Mouse (Mus musculus) ES-Bruce4 (cell line): Measurements from ENCODE around the gene Ergic2. TPM values are rescaled to one million over a fixed set of nuclear protein-coding genes. Genes with fewer than 3 reads are reported as not detected.

Experiments used
- H3K27ac ChIP-seq: 2 replicates; pipeline ENCODE4 v1.5.1; 2012; ENCODE audit warnings: low read length, inconsistent platforms; ENCODE audit not compliant: insufficient read depth
- H3K27me3 ChIP-seq: 2 replicates; pipeline ENCODE4 v1.6.1; 2012; ENCODE audit warnings: mild to moderate bottlenecking, low read length, inconsistent platforms; ENCODE audit not compliant: control insufficient read depth, poor library complexity, insufficient read depth, severe bottlenecking
- H3K36me3 ChIP-seq: 2 replicates; pipeline ENCODE4 v1.6.1; 2012; ENCODE audit warnings: inconsistent platforms, mild to moderate bottlenecking, low read length, moderate library complexity; ENCODE audit not compliant: control insufficient read depth, poor library complexity, insufficient read depth, severe bottlenecking
- H3K4me1 ChIP-seq: one replicate; pipeline ENCODE4 v1.8.1; 2011; ENCODE audit warnings: low read length; ENCODE audit not compliant: control insufficient read depth, insufficient read depth
- H3K4me3 ChIP-seq: 2 replicates; pipeline ENCODE4 v1.5.1; 2011; ENCODE audit warnings: low read depth, mild to moderate bottlenecking, low read length
- H3K9ac ChIP-seq: 2 replicates; pipeline ENCODE4 v1.6.1; 2012; ENCODE audit warnings: low read depth, mild to moderate bottlenecking, inconsistent platforms; ENCODE audit not compliant: poor library complexity, severe bottlenecking
- H3K9me3 ChIP-seq: replicated peaks from 2 replicates; pipeline ENCODE4 v1.6.1; 2012; ENCODE audit warnings: mild to moderate bottlenecking, low read length, inconsistent platforms; ENCODE audit not compliant: control insufficient read depth, poor library complexity, insufficient read depth, severe bottlenecking
- CTCF ChIP-seq: IDR thresholded peaks from one replicate; pipeline ENCODE4 v1.8.1; 2011; ENCODE audit warnings: low read depth, low read length
- EP300 ChIP-seq: IDR thresholded peaks from 2 replicates; pipeline ENCODE4 v1.6.1; 2011; ENCODE audit warnings: low read depth, low read length; ENCODE audit not compliant: insufficient read depth
- POLR2A ChIP-seq: IDR thresholded peaks from one replicate; pipeline ENCODE4 v1.8.1; 2011; ENCODE audit warnings: low read length; ENCODE audit not compliant: insufficient read depth
- polyA plus RNA-seq: library from polyadenylated mRNA; stranded (reverse); fragments of >200 nt; gene quantifications from 2 replicates; pipeline ENCODE4 v1.2.4, GENCODE M21; 2011; ENCODE audit warnings: low read depth; ENCODE audit not compliant: missing spikeins, insufficient read depth, insufficient read length

Ergic2 gene
- polyA plus RNA-seq = 110 and 119 TPM in 2 replicates

DNA sequence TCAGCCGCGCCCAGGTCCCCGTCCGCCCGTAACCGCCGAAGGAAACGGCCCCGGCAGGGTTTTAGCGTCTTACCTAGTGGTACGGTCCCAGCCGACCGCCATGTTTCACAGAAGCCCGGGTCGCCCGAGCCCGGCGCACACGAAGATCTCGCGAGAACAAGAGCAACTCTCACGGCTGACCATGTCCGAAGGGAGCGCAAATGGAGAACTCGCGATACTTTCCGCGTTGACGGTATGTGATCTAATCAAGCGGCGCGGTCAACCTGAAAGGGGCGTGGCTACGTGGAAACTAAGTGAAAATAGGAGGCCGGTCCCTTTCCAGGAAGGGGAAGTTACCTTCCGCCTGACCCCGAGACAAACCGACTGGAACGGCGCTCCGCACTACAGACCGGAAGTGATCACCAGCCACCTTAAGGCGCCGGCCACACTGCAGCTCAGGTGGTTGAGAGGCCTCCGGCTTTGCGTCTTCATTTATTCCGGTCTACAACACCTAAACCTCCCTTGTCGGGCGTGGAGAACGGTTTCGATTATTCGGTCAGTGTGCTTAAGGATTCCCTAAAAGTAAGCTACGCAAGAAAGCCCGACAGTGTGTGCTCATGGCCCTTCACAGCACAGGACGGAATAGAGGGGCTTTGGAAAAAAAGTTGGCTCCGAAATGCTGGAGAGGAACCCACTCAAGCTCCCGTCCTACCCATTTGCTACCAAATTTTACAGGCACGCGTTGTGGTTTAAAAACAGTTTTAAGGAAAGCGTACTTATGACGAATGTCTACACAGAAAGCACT lies at the start of gene Ergic2:
Gene Ergic2 (minus strand): TSS at position 478 of the 784 bp plus-strand sequence.
- peak within 1 kb of the TSS; percentile 79 for H3K27ac ChIP-seq
- TF ChIP-seq CTCF (no peak), EP300 (no peak), POLR2A (no peak)
- H3K9me3 ChIP-seq = no peaks in the 10 kb centered on the region
- no peaks in the 10 kb centered on the region for H3K27me3 ChIP-seq
- H3K4me3 ChIP-seq = peak within 1 kb of the TSS; percentile 97
- H3K9ac ChIP-seq = peak within 1 kb of the TSS; percentile 87
- no peaks in the 10 kb centered on the region for H3K4me1 ChIP-seq
- H3K36me3 ChIP-seq = no peaks in the 10 kb centered on the region

DNA sequence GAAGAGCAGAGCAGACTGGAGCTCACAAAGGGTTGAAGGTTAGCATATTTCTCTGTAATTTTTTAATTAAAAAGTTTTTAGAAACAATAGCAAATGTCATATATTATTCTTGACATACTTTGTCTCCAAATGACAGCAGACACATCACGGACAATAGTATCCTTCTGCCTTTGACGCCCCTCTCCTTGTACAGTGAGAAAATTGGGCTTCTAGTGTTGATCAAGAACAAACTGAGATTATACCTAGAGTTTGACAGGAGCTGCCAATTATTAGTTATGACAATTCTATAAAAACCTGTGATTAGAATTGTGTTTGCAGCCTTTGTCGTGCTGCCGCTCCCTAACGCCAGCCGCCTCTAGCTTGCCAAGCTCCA lies 48.5 kb upstream of the Ergic2 start:
- H3K27ac ChIP-seq = no peak overlapping the region
- no peak for TF ChIP-seq CTCF
- TF ChIP-seq POLR2A = no peak
- TF ChIP-seq EP300 = no peak
- H3K4me3 ChIP-seq = no peak overlapping the region

DNA sequence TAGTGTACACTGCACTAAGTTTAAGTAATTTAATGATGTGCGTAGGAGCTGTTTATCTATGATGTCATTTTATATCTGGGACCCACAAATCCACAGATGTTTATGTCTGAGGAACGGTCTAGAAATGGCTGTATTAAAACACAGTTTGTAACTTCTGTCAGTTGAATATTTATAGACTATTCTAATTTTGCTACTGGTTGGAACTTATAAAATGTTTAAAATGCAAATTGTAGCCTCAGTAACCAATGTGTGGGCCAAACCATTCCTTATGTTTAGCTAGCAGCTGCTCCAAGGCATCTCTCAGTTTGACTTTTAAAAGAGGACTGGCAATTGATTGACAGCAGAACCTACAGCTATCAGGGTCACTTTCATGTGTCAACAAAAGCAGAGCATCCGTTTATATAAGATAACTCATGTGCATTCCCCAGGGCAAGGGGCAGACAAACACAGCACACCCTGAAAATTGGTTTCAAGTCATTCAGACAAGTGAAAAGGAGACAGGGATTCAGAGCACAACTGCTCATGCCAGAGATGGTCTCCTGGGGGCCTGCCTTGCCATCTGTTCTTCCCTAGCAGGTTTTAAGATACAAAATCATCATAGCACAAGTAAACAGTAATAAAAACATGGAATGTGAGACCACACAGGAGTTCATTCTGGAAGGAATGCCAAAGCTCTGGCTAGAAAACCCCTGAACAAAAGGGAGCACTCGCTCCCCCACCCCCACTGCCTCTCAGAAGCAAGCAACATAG lies 48.0 kb upstream of the Ergic2 start:
- Histone ChIP-seq H3K36me3 (no peaks in the 10 kb centered on the region), H3K9ac (no peak overlapping the region), H3K4me1 (no peaks in the 10 kb centered on the region), H3K4me3 (no peak overlapping the region), H3K27me3 (no peaks in the 10 kb centered on the region), H3K27ac (no peak overlapping the region), H3K9me3 (no peaks in the 10 kb centered on the region)
- TF ChIP-seq POLR2A (no peak), CTCF (no peak), EP300 (no peak)

More for the DNA sequence above, 48.5 kb upstream of the Ergic2 start:
- Histone ChIP-seq H3K9me3 (no peaks in the 10 kb centered on the region), H3K36me3 (no peaks in the 10 kb centered on the region), H3K4me1 (no peaks in the 10 kb centered on the region), H3K27me3 (no peaks in the 10 kb centered on the region), H3K9ac (no peak overlapping the region)

DNA sequence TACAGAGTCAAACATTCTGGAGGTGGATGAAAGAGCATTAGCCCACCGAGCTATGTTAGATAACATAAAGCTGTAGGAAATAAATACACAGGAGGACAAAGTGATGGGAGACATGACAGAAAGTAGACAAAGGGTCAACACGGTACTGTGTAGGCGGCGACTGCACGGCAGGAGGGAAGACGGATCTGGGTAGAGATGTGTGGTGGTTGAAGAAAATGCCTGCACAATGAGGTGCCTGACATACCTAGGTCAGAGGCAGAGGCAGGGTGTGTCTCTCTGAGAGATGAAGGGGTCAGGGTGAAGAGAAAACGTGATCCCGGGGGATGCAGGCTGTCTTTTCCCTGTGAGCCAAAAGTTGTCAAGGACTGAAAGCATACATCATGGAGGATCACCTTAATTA lies 46.9 kb upstream of the Ergic2 start:
- Histone ChIP-seq H3K36me3 (no peaks in the 10 kb centered on the region), H3K9me3 (no peaks in the 10 kb centered on the region), H3K27ac (no peak overlapping the region), H3K4me1 (no peaks in the 10 kb centered on the region), H3K4me3 (no peak overlapping the region), H3K9ac (no peak overlapping the region), H3K27me3 (no peaks in the 10 kb centered on the region)
- TF ChIP-seq POLR2A = no peak
- TF ChIP-seq CTCF = no peak
- TF ChIP-seq EP300 = no peak

DNA sequence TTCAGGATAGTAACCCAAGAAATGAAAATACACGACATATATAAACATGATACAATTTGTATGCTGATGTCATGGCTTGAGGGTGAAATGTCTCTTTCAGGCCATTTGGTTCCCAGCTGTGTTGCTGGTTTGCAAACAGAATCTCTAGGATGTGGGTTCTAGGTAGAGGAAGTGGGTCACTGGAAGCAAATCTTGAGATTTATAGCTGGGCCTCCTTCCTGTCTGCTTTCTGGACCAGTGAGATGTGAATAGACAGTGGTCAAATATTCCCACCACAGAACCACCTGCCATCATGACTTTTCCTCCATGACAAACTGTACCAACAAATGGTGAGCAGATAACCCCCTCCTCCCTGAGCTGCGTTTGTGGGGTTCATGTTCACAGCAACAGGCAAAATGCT lies 45.6 kb upstream of the Ergic2 start:
- H3K9me3 ChIP-seq = no peaks in the 10 kb centered on the region
- H3K36me3 ChIP-seq = no peaks in the 10 kb centered on the region
- no peaks in the 10 kb centered on the region for H3K27me3 ChIP-seq
- H3K27ac ChIP-seq = no peak overlapping the region
- no peaks in the 10 kb centered on the region for H3K4me1 ChIP-seq
- no peak overlapping the region for H3K9ac ChIP-seq
- no peak overlapping the region for H3K4me3 ChIP-seq
- TF ChIP-seq POLR2A = no peak
- TF ChIP-seq EP300 = no peak
- TF ChIP-seq CTCF = no peak

DNA sequence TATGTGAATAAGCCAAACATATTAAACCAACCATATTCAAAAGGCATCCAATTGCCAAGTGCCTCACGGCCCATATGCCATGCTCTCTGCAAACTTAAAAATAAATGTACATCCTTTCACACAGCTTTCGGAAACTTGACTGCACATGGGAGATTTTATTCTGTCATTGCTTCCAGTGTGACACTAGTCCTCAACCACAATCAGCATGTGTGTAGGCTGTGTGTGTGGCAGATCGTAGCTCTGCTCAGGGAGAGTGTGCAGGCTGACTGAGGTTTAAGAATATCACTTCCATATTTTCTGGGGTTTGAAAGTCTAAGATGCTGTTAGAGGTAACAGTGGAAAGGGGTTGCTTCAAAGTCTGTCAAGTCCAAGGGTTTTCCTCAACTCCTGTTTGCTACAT lies 43.9 kb upstream of the Ergic2 start:
- Histone ChIP-seq H3K9me3 (no peaks in the 10 kb centered on the region), H3K4me1 (no peaks in the 10 kb centered on the region), H3K27ac (no peak overlapping the region), H3K4me3 (no peak overlapping the region), H3K27me3 (no peaks in the 10 kb centered on the region), H3K9ac (no peak overlapping the region), H3K36me3 (no peaks in the 10 kb centered on the region)
- TF ChIP-seq CTCF (no peak), EP300 (no peak), POLR2A (no peak)
